Mouse (Mus musculus) mouse trophoblast stem cell (cell line): ENCODE measurements around the gene Rps27l.

Experiments
- in situ Hi-C, 2 experiments: fragments of 300-500 bp; cut with MseI, MboI; formaldehyde crosslinking; loops; 2 replicates in 1 of 2; 3 replicates in 1 of 2; pipeline ENCODE4 v1.15.1; 2025

Gene Rps27l

DNA sequence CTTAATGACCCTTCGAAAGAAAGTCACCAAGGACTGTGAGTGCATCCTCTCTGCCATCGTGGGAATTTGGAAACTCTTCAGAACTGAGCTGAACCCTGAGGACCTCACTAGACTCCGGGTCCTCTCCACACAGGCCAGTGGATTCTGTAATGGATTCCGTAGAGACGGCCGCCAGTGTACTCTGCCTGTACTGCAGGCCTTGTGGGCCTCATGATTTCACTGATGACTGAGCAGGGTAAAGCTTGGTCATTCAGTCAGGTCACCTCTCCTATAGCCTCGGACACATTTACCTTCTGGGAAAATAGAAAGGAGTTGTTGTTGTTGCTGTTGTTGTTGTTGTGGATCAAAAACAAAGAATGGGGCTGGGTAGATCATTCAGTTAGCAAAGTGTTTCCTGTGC is 36.2 kb downstream of the Rps27l start:
- in situ Hi-C loops: no loop called here

GRCm38 (mm10) chr9:66985377-66985776 is 39.5 kb downstream of the Rps27l start:
- in situ Hi-C loops: no loop called here

GRCm38 (mm10) chr9:66988198-66988887 is 42.5 kb downstream of the Rps27l start:
- in situ Hi-C loops: no loop called here

DNA sequence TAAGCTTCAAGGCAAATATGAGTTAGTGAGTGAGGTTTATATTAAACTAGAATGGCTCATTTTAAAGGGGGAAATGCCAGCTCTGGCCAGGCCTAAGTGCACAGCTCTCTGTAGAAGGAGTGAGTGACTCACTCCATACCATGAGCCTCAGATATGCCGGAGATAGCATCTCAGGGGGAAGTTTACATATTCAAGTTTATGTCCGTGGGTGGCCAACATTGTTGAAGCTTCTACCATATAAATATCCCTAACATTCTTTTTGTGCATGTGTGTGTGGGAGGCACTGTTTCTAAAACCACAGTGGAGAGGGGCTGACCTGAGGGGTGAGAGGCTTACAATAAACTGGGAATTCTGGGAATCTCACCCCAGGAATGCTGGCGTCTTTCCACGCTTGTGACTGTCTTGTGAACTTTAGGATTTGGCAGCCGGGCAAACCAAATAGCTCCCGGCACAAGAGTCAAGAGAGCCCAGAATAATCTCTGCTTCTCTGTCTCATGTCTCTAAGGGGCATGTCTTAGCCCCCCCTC is 43.1 kb downstream of the Rps27l start:
- in situ Hi-C loops: no loop called here

DNA sequence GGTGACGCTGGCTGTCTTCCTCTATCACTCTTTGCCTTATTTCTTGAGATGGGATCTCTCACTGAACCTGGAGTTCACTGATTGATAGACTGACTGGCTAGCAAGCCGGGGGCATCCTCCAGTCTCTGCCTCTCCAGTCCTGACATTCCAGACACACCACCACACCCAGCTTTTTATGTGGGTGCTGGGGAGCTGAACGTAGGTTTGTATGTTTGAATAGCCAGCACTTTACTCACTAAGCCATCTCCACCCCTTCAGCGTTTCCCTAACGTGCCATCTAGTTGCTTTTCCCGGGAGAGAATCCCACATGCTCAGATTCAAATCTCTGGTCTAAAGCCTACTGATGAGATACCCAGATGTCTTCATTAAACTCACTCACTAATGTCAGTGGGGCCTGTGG is 43.7 kb downstream of the Rps27l start:
- in situ Hi-C loops: no loop called here

- in situ Hi-C loops: no loop called here
Measured at GRCm38 (mm10) chr9:66990046-66990445, 44.2 kb downstream of the Rps27l start.

DNA sequence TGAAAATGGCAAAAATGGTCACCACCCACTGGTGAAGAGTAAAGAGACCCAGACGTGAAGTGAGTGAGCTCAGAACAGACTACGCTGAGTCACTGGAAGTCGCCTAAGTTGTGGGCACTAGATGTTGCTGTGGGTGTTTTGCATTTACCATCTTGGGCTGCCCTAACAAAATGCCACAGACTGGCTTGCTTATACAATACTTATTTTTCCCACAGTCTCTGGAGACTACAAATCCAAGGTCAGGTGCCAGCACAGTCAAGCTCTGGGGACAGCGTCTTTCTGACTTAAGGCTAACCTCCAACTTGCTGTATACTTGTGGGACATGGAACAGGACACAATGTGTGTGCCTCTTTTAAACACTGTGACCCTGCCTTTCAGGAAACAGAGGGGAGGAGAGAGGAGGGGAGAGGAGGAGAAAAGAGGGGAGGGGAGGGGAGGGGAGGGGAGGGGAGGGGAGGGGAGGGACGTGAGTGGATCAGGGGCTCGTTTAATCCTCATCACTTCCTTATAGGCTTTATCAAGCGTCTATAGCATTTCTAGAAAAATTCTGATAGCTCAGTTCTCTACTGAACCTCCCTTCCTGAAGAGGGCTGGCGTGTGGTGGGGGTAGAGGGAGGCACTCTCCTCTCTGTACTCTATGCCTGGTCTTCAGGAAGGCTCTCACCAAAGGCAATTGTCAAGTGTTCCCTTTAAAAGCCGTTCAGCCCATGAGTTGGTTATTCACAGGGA is 45.3 kb downstream of the Rps27l start:
- in situ Hi-C loops: no loop called here

GRCm38 (mm10) chr9:66991750-66992410 is 46.0 kb downstream of the Rps27l start:
- in situ Hi-C loops: no loop called here
